ENCODE assay signal across 24 mouse cellular contexts in genomic region chr11:70447373-70447772, GRCm38 (mm10). TPM values are rescaled to one million over a fixed set of nuclear protein-coding genes. Genes with fewer than 3 reads are reported as not detected.
A peak's percentile ranks its signal among the peaks of the same experiment; 100 is the strongest.
DNase-seq lines count a peak whose midpoint lies in the region; TF ChIP-seq lines count a peak whose summit lies in the region.
"Had no signal": no experiment of that assay in that cellular context is flagged by ENCODE, and none has a peak within 500 bp of the region (broad histone marks: within the 10 kb centered on the region; RNA-seq: fewer than 3 reads in every experiment).

No protein-coding gene starts in this region.

- 0 out of 2 replicates have a peak overlapping the region, but pooled peaks have one; percentile 28 for H3K27ac ChIP-seq in layer of hippocampus, adult 2 months
- H3K27ac ChIP-seq: embryonic facial prominence, embryonic 13.5 days; forebrain, embryonic 12.5 days; gastrocnemius, adult 2 months; heart, embryonic 13.5 days; hindbrain, embryonic 12.5 days; liver, embryonic 14.5 days; midbrain, embryonic 10.5 days had no signal

- no peak for DNase-seq in layer of hippocampus, adult 2 months (ENCODE audit: low spot score in 2 of 2)
- no peak for DNase-seq in layer of hippocampus, adult 8-10 months (ENCODE audit: low spot score in 2 of 2)
- DNase-seq in 416B (ENCODE audit: low read depth), result peak; percentile 49
- DNase-seq in MEL-GATA-1-ER (ENCODE audit: extremely low read depth, low read depth), result peak; percentile 68
- DNase-seq in induced T-regulatory cell, adult 2 months (ENCODE audit: low read depth), result peak; percentile 47
- no peak for DNase-seq in heart, adult 11 months
- DNase-seq in gastrocnemius, postnatal 25 days, result no peak
- DNase-seq in thymus, postnatal 14 days, result no peak
- DNase-seq: adrenal gland, postnatal 36 days; cerebellum, adult 2 months; cerebellum, postnatal 36 days; embryo, embryonic 11 days; gastrocnemius, adult 2 months; heart, postnatal 14 days; kidney, adult 18-20 months; thymus, postnatal 25 days had no signal

- TF ChIP-seq CTCF in layer of hippocampus, adult 2 months (conservative IDR thresholded peaks at IDR 0.05), result no peak

- H3K4me3 ChIP-seq in layer of hippocampus, adult 2 months, result no peak overlapping the region
- H3K4me3 ChIP-seq: embryonic facial prominence, embryonic 13.5 days; erythroblast, embryonic 14.5 days; forebrain, embryonic 12.5 days; gastrocnemius, adult 2 months; heart, embryonic 13.5 days; hindbrain, embryonic 12.5 days; midbrain, embryonic 10.5 days had no signal

RNA-seq across cellular contexts. Expression of gene Med11, which starts 4.3 kb away (rescaled TPM):
- 10 to 100 TPM; 13.5 to 15.6 TPM for total RNA-seq in layer of hippocampus, adult 2 months (2021)
- 10 to 100 TPM; 10.6 to 16.9 (median 15.2) TPM for total RNA-seq in layer of hippocampus, adult 8-10 months (2022)
- 1 to 10 TPM; 5.6 to 6.2 TPM for total RNA-seq in gastrocnemius, postnatal 25 days (2021)

RNA-seq across cellular contexts. Expression of gene Zmynd15, which starts 11.9 kb away (rescaled TPM):
- under 1 TPM; 0.12 to 0.72 TPM for total RNA-seq in layer of hippocampus, adult 2 months (2021)
- total RNA-seq in layer of hippocampus, adult 8-10 months (2022), result 1 to 10 TPM in 2 of 4 experiments, under 1 TPM in 2; 0.45 to 2.0 (median 1.1) TPM
- under 1 TPM; 0.38 to 0.97 TPM for total RNA-seq in gastrocnemius, postnatal 25 days (2021)

RNA-seq across cellular contexts. Expression of gene Cxcl16, which starts 12.4 kb away (rescaled TPM):
- total RNA-seq in layer of hippocampus, adult 2 months (2021), result 1 to 10 TPM in 1 of 2 experiments, under 1 TPM in 1; 0.96 to 1.1 TPM
- 1 to 10 TPM; 1.4 to 6.7 (median 3.5) TPM for total RNA-seq in layer of hippocampus, adult 8-10 months (2022)
- total RNA-seq in gastrocnemius, postnatal 25 days (2021), result 1 to 10 TPM; 1.3 to 2.0 TPM
- total RNA-seq: neutrophil, adult 5-6 weeks had no signal

RNA-seq across cellular contexts. Expression of gene Arrb2, which starts 14.9 kb away (rescaled TPM):
- 10 to 100 TPM; 99.9 TPM for total RNA-seq in layer of hippocampus, adult 2 months (2021)
- 100 to 1,000 TPM in 2 of 4 experiments, 10 to 100 TPM in 2; 97.4 to 116 (median 101) TPM for total RNA-seq in layer of hippocampus, adult 8-10 months (2022)
- 1 to 10 TPM; 7.5 to 9.0 TPM for total RNA-seq in gastrocnemius, postnatal 25 days (2021)

RNA-seq across cellular contexts. Expression of gene Pelp1, which starts 37.5 kb away (rescaled TPM):
- 10 to 100 TPM; 33.2 to 40.1 TPM for total RNA-seq in layer of hippocampus, adult 2 months (2021)
- total RNA-seq in layer of hippocampus, adult 8-10 months (2022), result 10 to 100 TPM; 32.8 to 35.6 (median 33.8) TPM
- total RNA-seq in gastrocnemius, postnatal 25 days (2021), result 10 to 100 TPM; 15.5 to 18.5 TPM

Comparison
In these comparisons a context has a peak if more than half of its experiments do, and no peak if none do; other contexts are left out.
1. DNase-seq: peak in 416B (single experiment), MEL-GATA-1-ER (single experiment) and induced T-regulatory cell, adult 2 months (single experiment); none in layer of hippocampus, adult 2 months (0 of 2), layer of hippocampus, adult 8-10 months (0 of 2), heart, adult 11 months (single experiment), gastrocnemius, postnatal 25 days (single experiment) and thymus, postnatal 14 days (single experiment).